Mouse (Mus musculus): ENCODE measurements around the gene Dscaml1. TPM values are rescaled to one million over a fixed set of nuclear protein-coding genes. Genes with fewer than 3 reads are reported as not detected.
A peak's percentile ranks its signal among the peaks of the same experiment; 100 is the strongest.

Gene Dscaml1
- total RNA-seq, 2 experiments from 2014 or later, result not detected

DNA sequence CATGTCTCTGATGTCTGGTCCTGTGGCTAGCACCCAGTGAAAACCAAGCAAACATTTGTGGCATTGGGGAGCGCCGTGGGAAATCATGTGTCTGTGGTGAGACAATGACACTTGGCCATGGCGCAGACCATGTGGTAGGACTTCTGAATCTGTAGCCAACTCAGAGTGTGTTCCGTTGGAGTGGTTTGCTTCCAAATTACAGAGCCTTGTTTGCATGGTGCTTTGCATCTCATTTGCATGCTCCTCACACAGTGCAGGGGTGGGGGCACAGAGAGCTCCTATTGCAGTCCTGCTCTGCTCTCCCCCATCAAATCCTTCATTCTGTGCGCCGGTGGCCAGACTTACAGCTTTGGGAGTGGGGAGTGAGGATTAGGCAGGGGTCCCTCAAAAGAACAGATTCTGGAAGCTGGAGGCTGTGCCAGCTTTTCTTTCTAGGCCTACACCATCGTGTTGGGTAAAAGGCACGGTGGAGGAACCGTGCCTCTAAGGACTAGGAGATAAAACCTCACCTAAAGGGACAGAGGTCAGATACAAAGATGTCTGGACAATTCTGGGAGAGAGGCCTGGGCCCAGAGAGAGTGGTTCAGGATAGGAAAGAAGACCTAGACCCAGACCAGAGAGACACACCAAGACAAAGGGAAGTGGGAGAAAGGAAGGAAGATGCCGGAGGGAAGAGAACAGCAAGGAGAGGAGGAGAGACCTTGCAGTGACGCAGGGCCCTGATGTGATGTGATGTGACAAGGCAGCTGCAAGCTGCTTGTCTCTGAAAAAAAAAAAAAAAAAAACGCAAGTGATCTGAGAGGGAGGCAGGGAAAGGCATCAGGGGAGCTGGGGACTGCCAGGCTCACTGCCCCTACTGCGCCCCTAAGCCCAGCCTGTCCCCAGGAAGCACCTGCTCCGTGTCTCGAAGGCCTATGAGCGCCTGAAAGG, 237.2 kb downstream of the Dscaml1 start:
- no peak for DNase-seq
- intact Hi-C loops (cut with DNase I), result no loop called here

DNA sequence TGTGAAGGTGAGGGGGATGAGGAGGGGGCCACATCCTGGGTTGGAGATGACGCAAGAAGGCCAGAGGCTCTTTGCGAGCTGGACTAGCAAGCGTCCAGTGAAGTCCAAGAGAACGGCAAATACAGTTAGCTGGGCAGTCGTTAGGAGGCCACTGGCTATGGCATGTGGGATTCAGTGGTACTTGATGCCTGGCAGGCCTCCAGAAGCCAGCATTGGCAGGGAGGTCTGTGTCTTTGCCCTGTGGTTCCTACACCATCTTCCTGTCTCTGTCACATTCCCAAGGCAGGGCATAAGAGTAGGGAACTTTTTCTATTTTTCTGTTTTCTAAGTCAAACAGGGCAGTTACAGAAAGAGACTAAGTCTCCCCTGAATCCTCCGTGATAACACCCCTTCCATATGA, 237.9 kb downstream of the Dscaml1 start:
- intact Hi-C loops (cut with DNase I), result no loop called here
- no peak for DNase-seq

DNA sequence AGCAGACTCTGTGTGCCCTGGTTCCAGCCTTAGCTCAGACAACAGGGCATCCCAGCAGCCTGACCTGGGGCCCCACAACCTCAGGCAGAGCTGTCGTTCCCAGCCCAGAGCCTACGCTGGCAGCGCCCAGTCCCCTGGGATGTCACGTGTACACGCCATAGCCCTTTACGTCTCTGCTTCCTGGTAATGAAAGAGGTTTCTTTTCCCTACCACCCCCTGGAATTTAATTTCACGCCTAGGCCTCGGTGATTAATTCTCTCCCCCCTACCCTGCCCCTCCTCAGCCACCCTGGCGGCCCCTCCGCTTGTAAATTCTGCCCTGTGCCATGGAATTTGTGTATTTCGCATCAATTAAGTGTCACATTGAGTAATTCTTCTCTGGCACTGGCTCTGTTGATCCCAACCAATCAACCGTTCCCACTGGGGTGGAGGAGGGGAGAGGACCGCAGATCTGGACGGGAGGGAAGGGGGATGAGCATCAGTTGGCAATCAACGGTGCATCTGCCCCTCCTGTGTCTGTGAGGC, 238.5 kb downstream of the Dscaml1 start:
- DNase-seq, result no peak
- intact Hi-C loops (cut with DNase I), result no loop called here

DNA sequence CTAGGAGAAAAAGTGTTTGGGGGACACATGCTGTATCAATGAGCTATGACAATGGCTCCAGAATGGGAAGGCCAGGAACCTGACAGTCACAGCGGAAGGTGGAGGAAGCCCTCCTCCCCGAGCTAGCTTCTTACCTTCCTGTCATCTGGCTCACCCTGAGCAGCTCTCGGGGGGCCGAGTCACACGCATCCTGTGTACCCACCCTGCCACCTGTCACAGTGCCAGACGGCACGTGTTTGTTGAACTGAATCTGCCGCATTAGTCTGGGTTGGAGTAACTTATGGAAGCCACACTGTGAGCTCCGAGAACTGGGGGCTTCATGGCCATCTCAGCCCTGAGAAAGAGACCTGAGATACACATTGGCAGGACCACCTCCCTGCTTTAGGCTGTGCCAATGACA, 249.5 kb downstream of the Dscaml1 start:
- DNase-seq, result no peak
- intact Hi-C loops (cut with DNase I), result no loop called here

DNA sequence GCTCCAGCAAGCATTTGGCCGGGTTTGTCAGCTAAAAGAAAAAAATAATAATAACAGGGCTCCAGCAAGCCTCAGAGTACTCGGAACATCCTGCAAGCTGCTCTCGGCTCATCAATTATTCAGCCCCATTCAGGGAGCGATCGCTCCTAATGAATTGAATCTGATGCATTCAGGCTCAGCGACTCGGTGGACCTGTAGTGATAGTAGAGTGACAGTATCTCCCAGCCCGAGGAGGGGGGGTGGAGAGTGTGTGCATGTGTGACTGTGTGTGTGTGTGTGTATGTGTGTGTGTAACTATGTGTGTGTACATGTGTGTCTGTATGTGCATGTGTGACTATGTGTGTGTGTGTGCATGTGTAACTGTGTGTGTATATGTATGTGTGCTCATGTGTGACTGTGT, 250.2 kb downstream of the Dscaml1 start:
- intact Hi-C loops (cut with DNase I), result no loop called here
- DNase-seq, result no peak

DNA sequence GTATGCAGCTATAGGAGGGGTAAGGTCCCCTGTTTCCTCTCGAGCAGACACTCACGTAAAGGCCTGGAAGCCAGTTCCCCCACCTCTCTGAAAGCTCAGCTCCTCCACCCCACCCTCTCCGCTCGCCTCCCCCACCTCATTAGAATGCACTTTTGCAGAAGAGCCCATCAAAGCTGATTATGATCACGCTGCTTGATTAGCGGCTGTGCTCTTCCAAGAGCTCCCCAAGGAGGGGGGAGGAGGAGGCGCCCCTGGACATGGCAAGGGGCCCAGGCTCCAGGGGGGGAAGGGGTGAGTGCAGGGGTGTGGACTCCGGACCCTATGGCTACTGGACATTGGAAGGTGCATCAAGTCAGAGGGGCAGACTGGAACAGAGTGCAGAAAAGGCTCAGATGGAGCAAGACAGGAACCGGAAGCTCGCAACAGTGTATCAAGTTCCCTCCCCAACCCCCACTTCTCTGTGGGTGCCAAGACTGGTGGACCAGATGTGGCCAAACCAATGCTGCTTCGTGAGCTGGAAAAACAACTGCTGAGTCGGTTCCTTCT, 250.9 kb downstream of the Dscaml1 start:
- intact Hi-C loops (cut with DNase I), result no loop called here
- DNase-seq, result peak; percentile 19 to 52

DNA sequence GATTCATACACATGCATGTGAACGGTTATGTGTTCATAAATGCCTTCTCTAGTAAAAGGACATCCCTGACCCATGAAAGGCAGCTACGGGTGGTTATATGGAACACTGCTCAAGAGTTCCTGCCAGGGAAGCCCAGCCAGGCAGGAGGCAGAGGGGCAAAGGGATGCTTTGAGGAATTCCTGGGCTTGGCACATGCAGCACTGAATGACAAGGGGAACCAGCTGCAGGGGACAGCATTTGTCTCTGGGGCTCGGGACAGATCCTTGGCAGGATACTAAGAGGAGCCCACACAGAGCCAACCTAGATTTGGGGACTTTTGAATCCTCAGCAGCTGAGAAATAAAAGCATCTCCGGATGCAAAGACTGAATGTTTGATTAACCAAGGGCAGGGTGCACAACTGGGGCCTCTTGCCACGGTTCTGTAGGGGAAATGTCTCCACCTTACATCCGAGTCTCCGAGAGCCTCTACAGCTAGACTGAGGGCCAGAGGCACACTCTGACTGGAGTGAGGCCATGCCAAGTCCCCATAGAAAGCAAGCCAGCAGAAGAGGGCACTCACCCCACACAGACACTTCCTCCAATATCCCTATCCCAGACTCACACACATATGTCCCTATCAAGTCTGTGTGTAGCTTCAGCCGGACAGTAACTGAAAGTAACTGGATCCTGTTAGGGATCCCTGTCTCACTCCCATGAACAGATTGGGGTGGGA, 251.7 kb downstream of the Dscaml1 start:
- no peak for DNase-seq
- intact Hi-C loops (cut with DNase I), result no loop called here

DNA sequence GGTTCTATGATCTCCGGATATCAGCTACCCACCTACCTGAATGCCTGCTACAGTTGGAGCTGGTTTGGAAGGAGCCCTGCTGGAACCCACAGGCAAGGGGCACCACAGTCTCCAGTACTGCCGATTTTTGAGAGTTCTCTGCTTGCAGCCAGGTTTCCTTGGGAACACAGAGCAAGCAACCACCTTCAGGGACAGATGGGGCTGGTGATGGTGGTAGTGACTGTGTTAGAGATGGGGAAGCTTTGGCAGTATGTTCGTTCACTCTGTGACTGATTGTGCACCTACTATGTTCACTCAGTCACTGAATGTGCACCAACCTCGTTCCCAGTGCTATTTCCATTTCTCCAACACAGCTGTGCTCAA, 252.2 kb downstream of the Dscaml1 start:
- DNase-seq, result no peak
- intact Hi-C loops (cut with DNase I), result no loop called here

DNA sequence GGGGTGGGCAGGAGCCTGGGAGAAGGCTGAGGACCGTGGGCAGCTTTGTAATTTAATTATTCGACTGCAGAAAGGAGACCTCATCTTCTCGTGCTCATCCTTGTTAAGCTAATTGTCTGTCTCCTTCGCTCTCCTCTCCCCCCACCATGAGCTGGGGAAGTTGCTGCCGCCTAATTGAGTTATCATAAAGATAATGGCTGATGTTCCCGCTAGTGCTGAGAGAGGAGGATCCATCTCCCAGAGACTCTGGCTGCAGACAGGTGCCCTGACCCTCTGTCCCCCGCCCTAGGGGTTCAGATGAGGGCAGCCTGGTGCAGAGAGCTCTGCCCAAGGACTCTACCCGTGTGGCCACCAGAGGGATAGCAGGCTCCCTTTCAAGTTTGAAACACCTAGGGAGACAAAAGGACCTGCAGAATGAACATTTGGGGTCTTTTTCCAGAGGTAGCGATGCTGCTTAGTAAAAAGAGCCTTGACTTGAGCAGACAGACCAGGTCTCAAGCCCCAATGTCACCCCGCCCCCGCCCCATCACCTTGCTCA, 256.1 kb downstream of the Dscaml1 start:
- DNase-seq, result no peak
- intact Hi-C loops (cut with DNase I), result no loop called here

DNA sequence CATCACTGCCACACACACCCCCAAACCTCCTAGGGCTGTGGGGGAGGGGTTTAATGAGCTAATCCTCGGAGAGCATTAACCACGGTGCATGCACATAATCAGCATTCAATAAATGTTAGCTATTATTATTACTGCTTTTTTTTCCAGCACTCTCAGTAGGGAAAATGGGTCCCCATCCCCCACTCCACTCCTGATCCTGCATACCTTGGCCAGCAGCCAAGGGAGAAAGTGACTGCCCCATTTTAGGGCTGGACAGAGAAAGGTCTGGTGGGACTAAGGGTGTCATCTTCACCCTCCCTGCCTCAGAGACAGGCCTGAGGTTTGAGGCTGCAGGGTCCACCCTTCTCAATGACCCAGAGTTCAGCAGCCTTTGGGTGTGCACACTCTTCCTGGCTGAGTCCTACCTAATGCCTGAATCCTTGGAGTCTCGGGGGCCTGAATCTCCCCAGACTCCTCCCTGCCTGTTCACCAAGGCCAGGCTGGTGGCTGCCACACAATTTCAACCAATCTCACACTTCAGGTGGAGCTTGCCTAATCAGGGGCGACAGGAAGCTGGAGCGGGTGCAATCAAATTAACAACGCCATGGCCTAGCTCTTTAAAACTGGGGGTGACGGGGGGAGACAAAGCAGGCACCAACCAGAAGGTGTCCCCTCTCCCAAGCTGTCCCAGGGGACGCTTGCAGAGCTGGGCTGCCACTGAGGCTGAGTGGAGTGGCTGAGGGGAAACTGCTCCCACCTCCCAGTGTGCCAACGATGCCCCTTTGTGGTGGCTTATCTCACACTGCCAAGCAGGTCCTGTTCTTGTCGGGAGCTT, 267.2 kb downstream of the Dscaml1 start:
- peak in 1 of 2 experiments; percentile 7 for DNase-seq
- intact Hi-C loops (cut with DNase I), result no loop called here

DNA sequence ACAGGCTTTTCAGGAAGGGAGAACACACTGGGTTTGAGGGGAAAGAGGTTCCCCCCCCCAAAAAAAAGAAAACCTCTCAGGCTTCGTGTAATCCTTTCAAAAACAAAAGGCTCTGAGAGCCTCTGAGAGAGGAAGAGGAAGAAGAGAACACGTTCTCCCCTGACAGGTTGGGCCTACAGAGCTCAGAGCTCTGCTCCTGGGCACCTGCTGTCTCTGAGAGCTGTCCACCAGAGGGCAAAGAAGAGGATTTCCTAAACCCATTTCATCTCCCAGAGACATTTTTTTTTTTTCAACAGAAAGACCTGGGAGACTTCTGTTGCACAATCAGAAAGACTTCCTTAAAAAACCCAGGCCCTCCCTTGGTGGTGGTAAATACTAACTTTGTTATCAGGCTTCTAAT, 267.8 kb downstream of the Dscaml1 start:
- no peak for DNase-seq
- intact Hi-C loops (cut with DNase I), result no loop called here

DNA sequence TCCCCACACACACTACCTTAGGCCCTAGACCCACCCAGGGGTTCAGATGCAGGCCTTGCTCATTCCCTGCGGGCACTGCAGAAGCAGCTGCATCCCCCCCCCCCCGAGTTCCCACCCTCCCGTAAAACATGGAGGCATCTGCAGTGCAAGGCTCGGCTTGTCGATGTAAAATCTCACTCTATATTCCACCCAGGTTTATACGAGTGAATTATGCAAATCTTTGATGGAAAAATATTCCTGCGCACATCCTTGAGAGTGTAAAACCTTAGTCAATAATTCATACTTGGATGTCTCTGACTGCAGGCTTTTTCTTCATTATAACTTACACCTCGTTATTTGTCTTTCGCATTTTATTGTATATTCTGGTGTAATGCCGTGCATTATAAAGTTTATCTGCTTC, 272.7 kb downstream of the Dscaml1 start:
- DNase-seq, result no peak
- intact Hi-C loops (cut with DNase I), result no loop called here

DNA sequence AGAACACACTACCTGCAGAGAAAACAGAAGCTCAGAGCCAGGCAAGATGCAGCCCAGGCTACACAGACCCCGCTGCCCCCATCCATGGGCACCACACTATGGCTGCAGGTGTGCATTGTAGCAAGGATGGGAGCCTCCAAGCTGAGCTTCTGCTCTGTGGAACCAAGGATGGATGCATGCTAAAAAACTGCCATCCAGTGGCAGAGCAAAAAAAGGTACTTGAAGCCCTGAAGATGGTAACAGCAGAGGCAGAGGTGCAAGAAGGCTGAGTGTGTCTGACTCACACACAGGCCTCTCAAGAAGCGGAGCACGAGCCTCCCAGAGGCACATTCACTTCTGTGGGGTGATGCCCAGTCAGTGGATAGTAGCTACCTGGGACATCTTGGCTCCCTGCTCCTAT, 276.8 kb downstream of the Dscaml1 start:
- no peak for DNase-seq
- intact Hi-C loops (cut with DNase I), result no loop called here

DNA sequence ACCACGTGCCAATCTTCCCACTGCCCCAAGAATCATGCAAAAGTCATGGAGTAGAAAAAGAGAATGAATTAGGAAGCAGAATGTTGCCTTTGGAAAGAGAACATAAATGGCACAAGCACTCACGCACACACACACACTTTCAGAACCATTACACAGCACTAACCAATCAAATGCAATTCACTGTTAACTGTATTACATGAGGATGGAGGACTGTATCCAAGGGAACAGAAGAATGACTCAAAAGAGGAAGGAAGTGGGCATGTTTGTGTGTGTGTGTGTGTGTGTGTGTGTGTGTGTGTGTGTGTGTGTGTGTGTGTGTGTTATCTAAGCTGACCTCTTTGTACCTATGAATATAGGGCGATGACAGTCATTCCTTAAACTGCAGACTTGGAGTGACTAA, 278.0 kb downstream of the Dscaml1 start:
- intact Hi-C loops (cut with DNase I), result no loop called here
- no peak for DNase-seq

DNA sequence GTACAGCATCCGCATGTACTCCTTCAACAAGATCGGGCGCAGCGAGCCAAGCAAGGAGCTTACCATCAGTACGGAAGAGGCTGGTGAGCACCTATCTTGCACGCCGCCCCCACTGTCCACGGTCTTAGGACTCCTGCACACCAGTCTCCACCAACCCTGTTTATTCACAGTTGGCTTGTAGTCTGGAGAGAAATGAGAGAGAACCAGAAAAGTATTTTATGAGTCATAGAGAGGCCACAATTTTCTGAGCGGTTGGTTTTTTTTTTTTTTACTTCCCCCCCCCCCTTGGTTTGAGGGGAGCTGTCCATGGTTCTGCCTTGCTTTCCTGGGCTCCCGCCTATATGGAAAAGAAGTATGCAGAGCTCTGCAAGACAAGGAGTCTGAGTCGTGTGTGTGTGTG, 283.9 kb downstream of the Dscaml1 start:
- intact Hi-C loops (cut with DNase I), result no loop called here
- peak in 1 of 2 experiments; percentile 30 for DNase-seq

DNA sequence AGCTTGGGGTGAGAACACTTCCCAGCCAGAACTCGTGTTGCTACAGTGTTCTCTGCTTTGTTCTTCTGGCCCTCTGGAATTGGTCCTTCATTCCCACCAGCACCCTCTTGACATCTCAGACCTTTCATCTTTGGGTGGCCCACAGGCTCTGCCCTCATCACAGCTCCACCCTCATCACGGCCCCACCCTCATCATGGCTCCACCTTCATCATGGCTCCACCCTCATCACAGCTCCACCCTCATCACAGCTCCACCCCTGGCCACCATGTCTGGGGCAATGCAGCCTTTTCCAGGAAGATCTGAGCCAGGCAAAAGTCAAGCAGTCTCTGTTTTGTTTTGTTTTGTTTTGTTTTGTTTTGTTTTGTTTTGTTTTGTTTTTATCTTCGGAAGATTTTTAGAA, 289.0 kb downstream of the Dscaml1 start:
- intact Hi-C loops (cut with DNase I), result no loop called here
- DNase-seq, result no peak

DNA sequence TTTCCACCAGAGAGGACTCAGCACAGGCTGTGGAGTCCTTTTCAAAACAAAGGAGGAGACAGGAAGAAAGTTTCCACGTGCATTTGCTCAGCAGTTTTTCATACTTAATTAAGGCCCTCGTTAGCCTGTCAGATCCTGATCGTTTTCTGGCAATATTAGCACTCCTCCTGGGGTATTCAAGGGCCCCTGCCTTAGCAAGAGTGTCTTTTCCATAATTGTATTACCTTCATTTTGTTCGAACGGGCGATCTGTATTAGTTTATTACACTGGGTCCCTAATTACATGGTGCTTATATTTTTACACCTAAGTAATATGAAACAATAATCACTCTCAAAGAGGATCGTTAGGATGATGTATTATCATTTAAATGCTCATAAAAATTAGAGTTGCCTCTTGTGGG, 293.6 kb downstream of the Dscaml1 start:
- intact Hi-C loops (cut with DNase I), result no loop called here

DNA sequence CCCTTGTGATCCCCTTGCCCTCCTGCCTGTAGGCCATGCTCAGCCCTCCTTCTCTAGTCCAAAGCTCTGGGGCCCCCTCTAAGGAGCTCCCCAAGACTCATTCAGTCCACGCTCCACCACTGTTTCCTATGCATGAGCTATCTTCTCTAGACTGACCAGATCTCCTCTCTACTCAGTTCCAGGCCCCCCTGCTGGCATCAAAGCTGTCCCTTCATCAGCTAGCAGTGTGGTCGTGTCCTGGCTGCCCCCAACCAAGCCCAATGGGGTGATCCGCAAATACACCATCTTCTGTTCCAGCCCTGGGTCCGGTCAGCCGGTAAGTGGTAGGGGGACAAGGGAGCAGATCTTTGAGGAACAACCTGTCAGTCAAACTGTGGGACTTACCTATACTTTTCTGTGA, 305.4 kb downstream of the Dscaml1 start:
- no peak for DNase-seq
- intact Hi-C loops (cut with DNase I), result no loop called here

More for the DNA sequence above, 293.6 kb downstream of the Dscaml1 start:
- no peak for DNase-seq

DNA sequence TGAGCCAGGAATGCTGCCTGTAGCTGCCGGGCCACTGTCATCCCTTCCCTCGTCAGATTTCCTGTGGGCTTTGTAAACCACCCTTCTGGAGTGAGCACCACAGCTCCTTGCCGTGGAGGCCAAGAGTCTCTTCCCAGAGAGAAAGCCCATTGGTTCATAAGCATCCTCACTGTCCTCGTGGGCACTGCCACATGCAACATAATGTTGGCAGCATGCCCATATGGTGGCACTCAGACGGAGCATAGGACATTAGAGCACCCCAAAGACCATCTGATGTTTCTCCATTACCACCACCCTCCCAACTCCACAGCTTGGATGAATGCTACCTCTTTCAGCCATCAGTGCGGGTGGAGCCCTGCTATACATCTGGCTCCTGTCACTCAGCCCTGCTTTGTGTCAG, 306.8 kb downstream of the Dscaml1 start:
- intact Hi-C loops (cut with DNase I), result no loop called here
- no peak for DNase-seq

DNA sequence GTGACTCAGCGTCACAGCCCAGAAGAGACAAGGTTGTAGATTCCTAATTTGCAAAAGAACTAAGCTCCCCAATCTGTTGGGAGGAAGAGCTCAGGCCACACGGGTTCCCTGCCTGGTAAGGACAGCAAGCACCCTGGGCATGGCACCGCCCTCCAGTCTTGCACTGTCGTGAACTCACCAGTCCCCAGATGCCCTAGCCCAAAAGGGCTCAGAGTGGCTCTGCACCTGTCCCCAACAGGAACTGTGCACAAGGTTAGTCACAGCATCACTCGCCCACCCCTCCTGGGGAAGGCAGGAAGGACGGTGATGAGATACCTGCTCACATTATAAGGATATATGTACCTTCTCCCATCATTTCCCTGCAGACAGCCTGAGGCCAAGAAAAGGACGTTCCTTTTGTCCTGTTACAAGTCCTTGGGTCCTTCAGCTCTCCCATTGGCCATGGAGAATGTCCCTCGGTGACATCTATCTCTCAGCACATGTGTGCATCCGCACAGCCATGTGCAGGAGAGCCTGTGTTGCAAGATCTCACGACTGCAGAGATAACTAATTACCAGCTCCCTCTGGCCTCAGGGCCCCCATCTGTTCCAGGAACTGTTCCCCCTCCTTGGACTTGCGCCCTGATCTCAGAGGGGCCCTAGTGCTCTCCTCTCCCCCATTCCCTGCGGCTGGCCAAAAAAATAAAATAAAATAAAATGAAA, 312.7 kb downstream of the Dscaml1 start:
- DNase-seq, result no peak
- intact Hi-C loops (cut with DNase I), result no loop called here
